In the genomic region with DNA sequence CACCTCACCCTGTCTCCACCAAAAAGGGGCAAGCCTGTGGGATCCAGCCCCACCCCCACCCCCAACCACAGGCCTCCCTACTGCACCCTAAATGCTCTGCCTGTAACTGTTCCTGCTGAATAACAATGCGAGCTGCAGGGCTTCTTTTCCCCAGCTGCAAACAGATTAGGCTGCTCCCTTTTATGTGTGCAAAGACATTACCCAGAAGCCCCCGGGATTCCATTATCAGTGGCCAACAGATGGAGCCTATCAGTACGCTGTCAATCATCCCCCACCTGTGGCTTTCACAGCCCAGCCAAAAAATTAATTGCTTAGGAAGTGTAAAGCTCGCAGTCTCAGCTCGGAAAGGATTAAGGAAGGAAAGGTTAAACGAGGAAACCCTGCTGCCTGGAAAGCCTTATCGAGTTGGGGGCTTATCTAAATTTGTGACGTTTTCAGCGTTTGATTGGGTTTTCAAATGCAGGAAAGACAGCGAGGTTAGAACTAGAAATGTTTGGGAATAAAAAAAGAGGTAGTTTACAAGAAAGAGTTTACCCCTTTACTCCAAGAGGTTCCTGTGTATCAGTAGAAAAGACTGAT, we compare ENCODE assay signal across 8 mouse cellular contexts.
DNase-seq lines count a peak whose midpoint lies in the region; ATAC-seq and TF ChIP-seq lines count a peak whose summit lies in the region.

No protein-coding gene starts in this region.

- H3K4me3 ChIP-seq in ES-Bruce4 (ENCODE audit: low read depth, low read length) = no peak overlapping the region
- no peak overlapping the region for H3K4me3 ChIP-seq in neural tube, embryonic 12.5 days
- H3K4me3 ChIP-seq in left cerebral cortex, adult 2 months = no peak overlapping the region

- peak overlapping the region; percentile 61; the same call in 1 of the 2 replicates for H3K27ac ChIP-seq in ES-Bruce4 (ENCODE audit: insufficient read depth, low read length)
- no peak overlapping the region for H3K27ac ChIP-seq in neural tube, embryonic 12.5 days
- no peak overlapping the region for H3K27ac ChIP-seq in left cerebral cortex, adult 2 months

- 0 out of 2 replicates have a peak, but pooled peaks cover 2% of the 10 kb centered on the region for H3K9me3 ChIP-seq in ES-Bruce4 (replicated peaks; ENCODE audit: control insufficient read depth, insufficient read depth, low read length, poor library complexity, severe bottlenecking)
- H3K9me3 ChIP-seq in neural tube, embryonic 12.5 days = no peaks in the 10 kb centered on the region

- peak overlapping the region; percentile 53 for H3K4me2 ChIP-seq in neural tube, embryonic 12.5 days (replicated peaks)

- no peak for ATAC-seq in cerebellum, adult (ENCODE audit: insufficient number of reproducible peaks, low FRiP score, low TSS enrichment)
- peak; percentile 82 for ATAC-seq in erythroid progenitor cell, adult 5-6 weeks (replicated peaks; ENCODE audit: low FRiP score, poor library complexity, severe bottlenecking)
- ATAC-seq in neural tube, embryonic 12.5 days (ENCODE audit: low FRiP score, low read depth) = peak; percentile 93

- peak; percentile 82 to 83 for DNase-seq in cerebellum, postnatal 10 days
- DNase-seq in layer of hippocampus, postnatal 10 days (ENCODE audit: low spot score in 2 of 2) = peak; percentile 29 to 40
- DNase-seq in left cerebral cortex, adult 2 months (ENCODE audit: extremely low spot score in 1 of 2, low spot score in 2 of 2) = no peak
- no peak for DNase-seq in right cerebral cortex, postnatal 25 days

- H3K9ac ChIP-seq in ES-Bruce4 (ENCODE audit: low read depth, poor library complexity, severe bottlenecking) = no peak overlapping the region
- no peak overlapping the region for H3K9ac ChIP-seq in neural tube, embryonic 12.5 days

- H3K4me1 ChIP-seq in ES-Bruce4 (ENCODE audit: control insufficient read depth, insufficient read depth, low read length) = no peaks in the 10 kb centered on the region
- peaks cover 8% of the 10 kb centered on the region for H3K4me1 ChIP-seq in neural tube, embryonic 12.5 days

- no peaks in the 10 kb centered on the region for H3K36me3 ChIP-seq in ES-Bruce4 (ENCODE audit: control insufficient read depth, insufficient read depth, low read length, poor library complexity, severe bottlenecking)
- H3K36me3 ChIP-seq in neural tube, embryonic 12.5 days = no peaks in the 10 kb centered on the region

- peak; percentile 73; the same call in 1 of the 2 replicates for TF ChIP-seq EP300 in ES-Bruce4 (IDR thresholded peaks at IDR 0.05; ENCODE audit: insufficient read depth, low read depth, low read length)

- intact Hi-C loops in left cerebral cortex, adult 2 months (cut with DNase I) = no loop called here

- no peak for TF ChIP-seq POLR2A in ES-Bruce4 (IDR thresholded peaks at IDR 0.05; ENCODE audit: insufficient read depth, low read length)

- no peak for TF ChIP-seq CTCF in ES-Bruce4 (IDR thresholded peaks at IDR 0.05; ENCODE audit: low read depth, low read length)
- TF ChIP-seq CTCF in left cerebral cortex, adult 2 months (IDR thresholded peaks at IDR 0.05) = no peak

- 2% methylated on average over 10 of the region's 10 CpGs for WGBS in neural tube, embryonic 12.5 days

- H3K27me3 ChIP-seq in ES-Bruce4 (ENCODE audit: control insufficient read depth, insufficient read depth, low read length, poor library complexity, severe bottlenecking) = no peaks in the 10 kb centered on the region
- H3K27me3 ChIP-seq in neural tube, embryonic 12.5 days (replicated peaks) = no peaks in the 10 kb centered on the region

Comparison
In these comparisons a context has a peak if more than half of its experiments do, and no peak if none do; other contexts are left out.
1. DNase-seq: peak in cerebellum, postnatal 10 days (2 of 2) and layer of hippocampus, postnatal 10 days (2 of 2); none in left cerebral cortex, adult 2 months (0 of 2) and right cerebral cortex, postnatal 25 days (single experiment).